ENCODE assay signal across 15 mouse cellular contexts in the genomic region with DNA sequence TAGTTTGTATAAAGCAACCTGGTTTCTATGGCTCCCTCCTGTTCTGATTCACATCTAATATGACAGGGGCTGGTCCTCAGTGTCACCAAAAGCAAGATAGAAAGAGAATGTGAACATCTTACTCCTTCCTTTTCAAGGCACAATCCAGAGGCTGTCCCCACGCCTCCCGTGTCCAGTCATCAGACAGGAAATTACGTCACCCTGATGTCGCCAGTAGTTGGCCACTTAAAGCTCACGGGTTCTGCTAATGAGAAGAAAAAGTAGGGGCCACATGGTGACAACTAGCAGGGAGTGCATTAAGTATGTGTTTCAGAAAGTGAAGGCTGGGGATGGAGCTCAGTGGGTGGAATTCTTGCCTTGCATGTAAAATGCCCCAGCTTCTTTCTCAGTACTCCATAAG.
"Had no signal": no experiment of that assay in that cellular context is flagged by ENCODE, and none has a peak within 500 bp of the region (broad histone marks: within the 10 kb centered on the region; RNA-seq: fewer than 3 reads in every experiment).

No protein-coding gene starts in this region.

- H3K27ac ChIP-seq: limb, embryonic 12.5 days; liver, embryonic 14.5 days; neural tube, embryonic 13.5 days had no signal

- H3K27me3 ChIP-seq: limb, embryonic 12.5 days; neural tube, embryonic 13.5 days had no signal

- H3K36me3 ChIP-seq: limb, embryonic 12.5 days; neural tube, embryonic 13.5 days had no signal

- H3K9ac ChIP-seq: limb, embryonic 12.5 days; liver, embryonic 14.5 days; lung, embryonic 14.5 days; neural tube, embryonic 13.5 days had no signal

- H3K4me3 ChIP-seq: limb, embryonic 12.5 days; neural tube, embryonic 13.5 days had no signal

- H3K9me3 ChIP-seq: limb, embryonic 12.5 days; neural tube, embryonic 13.5 days had no signal

- ATAC-seq: intestine, postnatal 0 days had no signal

- H3K4me2 ChIP-seq: limb, embryonic 12.5 days; lung, embryonic 14.5 days; neural tube, embryonic 13.5 days had no signal

- DNase-seq: kidney, adult 8-10 months; kidney, postnatal 25 days; layer of hippocampus, adult 9-11 months; layer of hippocampus, postnatal 36 days; liver; lung, embryonic 14.5 days; lung, postnatal 14 days; midbrain, embryonic 14.5 days; right cerebral cortex, adult 18-20 months; right cerebral cortex, postnatal 25 days; thymus, postnatal 4 days had no signal
